Mouse (Mus musculus): ENCODE data around the gene Gzmm.
"Not testable (repeated sequence)": the region's sequence is repeated elsewhere in the genome, so short reads cannot be mapped to it uniquely, and the experiment has no call there.

The Gzmm gene

GRCm38 (mm10) chr10:79701443-79702129 lies 12.8 kb downstream of the Gzmm start:
- no peak for DNase-seq (ENCODE audit: low spot score in 2 of 2)

DNA sequence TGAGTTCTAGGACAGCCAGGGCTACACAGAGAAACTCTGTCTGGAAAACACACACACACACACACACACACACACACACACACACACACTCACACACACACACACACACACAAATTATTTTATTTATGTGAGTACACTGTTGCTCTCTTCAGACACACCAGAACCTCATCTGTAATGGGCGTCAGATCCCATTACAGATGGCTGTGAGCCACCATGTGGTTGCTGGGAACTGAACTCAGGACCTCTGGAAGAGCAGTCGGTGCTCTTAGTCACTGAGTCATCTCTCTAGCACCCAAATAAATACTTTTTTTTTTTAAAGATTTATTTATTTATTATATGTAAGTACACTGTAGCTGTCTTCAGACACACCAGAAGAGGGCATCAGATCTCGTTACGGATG lies 14.2 kb downstream of the Gzmm start:
- not testable (repeated sequence) for DNase-seq (ENCODE audit: low spot score in 2 of 2)

- DNase-seq (ENCODE audit: low spot score in 2 of 2), result no peak
These were observed 14.7 kb downstream of the Gzmm start for GRCm38 (mm10) chr10:79703541-79703940.

- DNase-seq (ENCODE audit: low spot score in 2 of 2), result peak; percentile 98
These were observed 15.5 kb downstream of the Gzmm start, which contains the start of gene Bsg for GRCm38 (mm10) chr10:79704065-79704969. TSS of gene Bsg (plus strand) at chr10:79704491.

GRCm38 (mm10) chr10:79704970-79705360 lies 16.1 kb downstream of the Gzmm start:
- DNase-seq (ENCODE audit: low spot score in 2 of 2), result no peak

DNA sequence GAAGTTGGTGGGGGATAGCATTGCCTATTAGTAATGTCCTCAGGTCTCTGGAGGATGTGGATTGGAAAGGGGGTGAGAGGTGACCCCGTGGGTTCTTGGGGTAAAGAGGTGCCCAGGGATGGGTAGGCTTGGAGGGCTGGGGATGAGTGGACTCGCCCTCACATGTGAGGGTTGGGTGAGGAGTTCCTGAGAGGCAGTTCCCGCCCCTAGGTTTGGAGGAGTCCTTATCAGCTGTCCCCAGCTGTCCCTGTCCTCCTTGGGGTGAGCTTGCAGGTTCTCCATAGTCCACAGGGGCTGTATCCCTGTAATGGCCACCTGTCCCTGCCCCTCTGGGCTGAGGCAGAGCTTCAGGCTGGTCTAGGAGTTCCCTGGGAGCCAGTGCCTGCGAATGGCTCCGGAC lies 17.1 kb downstream of the Gzmm start:
- DNase-seq (ENCODE audit: low spot score in 2 of 2), result no peak

- DNase-seq (ENCODE audit: low spot score in 2 of 2), result no peak
These were observed 17.7 kb downstream of the Gzmm start for GRCm38 (mm10) chr10:79706406-79707094.

GRCm38 (mm10) chr10:79707162-79707561 lies 18.3 kb downstream of the Gzmm start:
- no peak for DNase-seq (ENCODE audit: low spot score in 2 of 2)

DNA sequence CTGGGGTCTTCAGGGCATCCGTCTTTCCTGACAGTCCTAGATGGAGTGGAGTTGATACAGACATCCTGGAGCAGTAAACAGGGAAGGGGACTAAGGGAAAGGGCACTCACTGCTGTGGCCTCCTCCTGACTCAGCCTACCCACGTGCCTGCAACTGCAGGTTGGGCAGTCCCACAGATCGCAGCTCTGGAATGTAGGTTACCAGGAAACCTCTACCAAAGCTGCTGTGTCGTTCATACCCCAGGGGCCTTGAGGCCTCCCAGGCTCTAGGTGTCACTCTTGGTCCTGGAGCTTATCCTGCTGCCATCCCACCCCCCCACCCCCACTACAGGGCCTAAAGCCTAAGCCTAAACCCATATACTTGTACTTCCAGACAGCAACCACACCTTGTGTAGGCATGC lies 18.9 kb downstream of the Gzmm start:
- DNase-seq (ENCODE audit: low spot score in 2 of 2), result no peak

DNA sequence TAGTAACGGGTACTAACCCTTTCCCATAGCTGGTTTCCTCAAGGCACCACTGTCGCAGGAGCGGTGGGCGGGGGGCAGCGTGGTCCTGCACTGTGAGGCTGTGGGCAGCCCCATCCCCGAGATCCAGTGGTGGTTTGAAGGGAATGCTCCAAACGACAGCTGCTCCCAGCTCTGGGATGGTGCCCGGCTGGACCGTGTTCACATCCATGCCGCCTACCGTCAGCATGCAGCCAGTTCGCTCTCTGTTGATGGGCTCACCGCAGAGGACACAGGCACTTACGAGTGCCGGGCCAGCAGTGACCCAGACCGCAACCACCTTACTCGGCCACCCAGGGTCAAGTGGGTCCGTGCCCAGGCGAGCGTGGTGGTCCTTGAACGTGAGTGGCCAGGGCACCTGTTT lies 19.8 kb downstream of the Gzmm start:
- DNase-seq (ENCODE audit: low spot score in 2 of 2), result no peak

DNA sequence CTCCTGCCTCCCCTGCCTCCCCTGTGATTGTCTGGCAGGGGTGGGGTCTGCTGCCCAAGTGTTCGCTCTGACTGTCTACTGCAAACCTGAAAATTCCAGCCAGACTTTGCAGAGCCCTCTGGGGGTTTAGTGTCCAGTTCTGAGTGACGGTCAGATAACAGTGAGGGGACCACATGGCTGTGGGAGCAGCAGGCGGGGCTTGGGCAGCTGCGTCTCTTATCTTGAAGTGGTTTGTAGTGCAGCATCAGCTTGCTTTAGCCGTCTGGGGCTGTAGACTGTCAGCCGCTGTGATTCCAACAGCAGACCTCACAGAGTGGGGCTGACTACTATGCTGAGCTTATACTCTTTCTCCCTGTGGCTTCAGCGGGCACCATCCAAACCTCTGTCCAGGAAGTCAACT lies 20.5 kb downstream of the Gzmm start:
- no peak for DNase-seq (ENCODE audit: low spot score in 2 of 2)

DNA sequence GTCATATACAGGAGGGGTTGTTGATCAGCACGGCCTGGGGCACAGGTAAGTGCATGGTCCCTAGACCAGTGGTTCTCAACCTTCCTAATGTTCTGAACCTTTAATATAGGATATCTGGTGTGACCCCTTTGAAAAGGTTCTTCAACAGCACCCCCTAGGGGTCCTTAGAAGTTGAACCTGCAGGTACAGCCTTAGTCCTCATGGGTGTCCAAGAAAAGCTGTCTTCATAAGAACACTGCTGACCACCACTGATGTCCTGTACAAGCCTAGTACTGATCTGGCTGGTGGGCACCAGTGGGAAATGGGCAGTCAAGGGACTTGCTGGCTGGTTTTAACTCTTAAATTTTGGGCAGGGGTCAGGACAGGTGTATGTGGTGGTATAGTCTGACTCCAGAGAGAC lies 23.2 kb downstream of the Gzmm start:
- DNase-seq (ENCODE audit: low spot score in 2 of 2), result no peak

- DNase-seq (ENCODE audit: low spot score in 2 of 2), result peak in 1 of 2 experiments; percentile 70
These were observed 23.8 kb downstream of the Gzmm start for GRCm38 (mm10) chr10:79712499-79713126.

- DNase-seq (ENCODE audit: low spot score in 2 of 2), result no peak
These were observed 24.3 kb downstream of the Gzmm start for GRCm38 (mm10) chr10:79713163-79713562.

GRCm38 (mm10) chr10:79714996-79715395 lies 26.2 kb downstream of the Gzmm start:
- DNase-seq (ENCODE audit: low spot score in 2 of 2), result no peak

GRCm38 (mm10) chr10:79716254-79716987 lies 27.6 kb downstream of the Gzmm start, which contains the start of gene Hcn2:
TSS of gene Hcn2 (plus strand) at chr10:79716634.
- DNase-seq (ENCODE audit: low spot score in 2 of 2), result no peak

DNA sequence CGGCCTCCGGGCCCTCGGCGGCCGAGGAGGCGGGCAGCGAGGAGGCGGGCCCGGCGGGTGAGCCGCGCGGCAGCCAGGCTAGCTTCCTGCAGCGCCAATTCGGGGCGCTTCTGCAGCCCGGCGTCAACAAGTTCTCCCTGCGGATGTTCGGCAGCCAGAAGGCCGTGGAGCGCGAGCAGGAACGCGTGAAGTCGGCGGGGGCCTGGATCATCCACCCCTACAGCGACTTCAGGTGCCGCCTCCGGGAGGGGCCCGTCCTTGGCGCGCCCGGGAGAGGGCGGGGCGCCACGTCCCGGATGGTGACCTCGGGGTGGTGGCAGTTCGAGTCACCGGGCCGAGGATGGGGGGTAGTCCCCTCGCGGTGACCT lies 28.2 kb downstream of the Gzmm start:
- peak in 1 of 2 experiments; percentile 48 for DNase-seq (ENCODE audit: low spot score in 2 of 2)

DNA sequence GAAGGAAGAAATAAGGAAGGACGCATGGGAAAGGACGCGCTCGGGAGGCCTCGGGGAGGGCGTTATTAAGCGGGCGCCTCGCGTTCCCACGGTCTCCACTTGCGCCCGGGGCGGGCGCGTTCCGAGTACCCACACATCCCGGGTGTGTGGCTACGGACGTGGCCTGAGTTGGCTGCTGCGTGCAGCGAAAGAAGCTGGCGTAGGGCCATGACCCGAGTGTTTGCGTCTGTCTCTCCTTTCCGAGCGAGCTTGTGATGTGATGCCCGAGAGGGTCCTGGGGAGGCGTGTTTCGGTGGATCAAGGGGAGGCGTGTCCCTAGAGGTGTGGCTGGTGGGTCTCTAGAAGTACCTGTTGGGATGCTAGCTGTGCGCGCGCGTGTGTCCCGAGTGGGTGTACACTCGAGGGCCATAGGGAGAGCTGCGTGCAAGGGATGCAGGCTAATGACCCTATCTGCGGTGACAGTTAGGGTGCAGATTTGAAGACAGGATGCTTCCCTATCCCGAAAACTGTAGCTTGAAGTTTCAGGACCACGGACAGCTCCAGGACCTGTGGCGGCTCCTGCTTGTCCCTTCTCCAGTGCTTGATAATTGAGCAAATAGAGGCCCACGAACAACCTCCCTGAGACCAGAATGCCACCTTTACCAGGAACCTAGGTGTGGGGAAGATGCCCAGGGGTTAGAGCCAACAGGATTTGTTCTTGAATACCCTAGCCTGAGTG lies 29.0 kb downstream of the Gzmm start:
- no peak for DNase-seq (ENCODE audit: low spot score in 2 of 2)

DNA sequence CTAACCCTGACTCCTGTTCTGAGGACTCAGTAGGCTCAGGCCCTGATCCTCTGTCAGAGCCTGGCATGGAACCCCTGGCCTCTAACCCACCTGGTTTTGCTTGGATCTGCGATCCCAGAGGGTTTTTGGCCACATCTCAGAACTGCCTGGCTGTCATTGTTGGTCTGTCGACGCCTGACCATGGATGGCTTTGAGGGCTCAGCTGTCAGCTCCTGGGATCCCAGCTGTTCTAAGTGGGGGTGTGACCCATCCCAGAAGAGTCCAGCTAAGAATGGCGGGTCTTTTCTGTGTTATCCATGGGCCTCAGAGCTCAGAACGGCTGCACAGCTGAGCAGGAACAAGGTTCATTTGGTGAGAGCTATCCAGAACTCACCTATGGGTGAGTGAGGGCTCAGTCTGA lies 32.3 kb downstream of the Gzmm start:
- no peak for DNase-seq (ENCODE audit: low spot score in 2 of 2)

GRCm38 (mm10) chr10:79723047-79723446 lies 34.2 kb downstream of the Gzmm start:
- no peak for DNase-seq (ENCODE audit: low spot score in 2 of 2)

GRCm38 (mm10) chr10:79723692-79724091 lies 34.9 kb downstream of the Gzmm start:
- no peak for DNase-seq (ENCODE audit: low spot score in 2 of 2)

All from frontal cortex, postnatal 14 days (tissue).